Mouse (Mus musculus) embryonic facial prominence, embryonic 10.5 days (tissue): Measurements from ENCODE around the gene Eps8l3. TPM values are rescaled to one million over a fixed set of nuclear protein-coding genes. Genes with fewer than 3 reads are reported as not detected.

Source experiments
- DNase-seq: peaks from one replicate; pipeline ENCODE4 v3.0.0-alpha.2; 2017; ENCODE audit warnings: low spot score
- H3K27ac ChIP-seq: fragments of 300-500 bp; sonication (generic); replicated peaks from 2 replicates; pipeline ENCODE4 v1.5.1; 2016; ENCODE audit warnings: mild to moderate bottlenecking
- H3K27me3 ChIP-seq: fragments of 300-500 bp; sonication (generic); replicated peaks from 2 replicates; pipeline ENCODE4 v1.6.1; 2016; ENCODE audit warnings: low read depth, mild to moderate bottlenecking; ENCODE audit not compliant: poor library complexity, severe bottlenecking
- H3K36me3 ChIP-seq: fragments of 300-500 bp; sonication (generic); replicated peaks from 2 replicates; pipeline ENCODE4 v1.6.1; 2016; ENCODE audit warnings: mild to moderate bottlenecking, moderate library complexity
- H3K4me1 ChIP-seq: fragments of 300-500 bp; sonication (generic); 2 replicates; pipeline ENCODE4 v1.6.1; 2016
- H3K4me3 ChIP-seq: fragments of 300-500 bp; sonication (generic); 2 replicates; pipeline ENCODE4 v1.5.1; 2016; ENCODE audit warnings: mild to moderate bottlenecking, moderate library complexity
- H3K9me3 ChIP-seq: fragments of 300-500 bp; sonication (generic); 2 replicates; pipeline ENCODE4 v1.6.1; 2016; ENCODE audit warnings: mild to moderate bottlenecking
- WGBS: fragments of 180-500 bp; shearing (Covaris S2); methylation state at CpG from one replicate; pipeline ENCODE4 v1.1.7; 2016; 5-methylcytosine and 5-hydroxymethylcytosine counted together
- polyA plus RNA-seq: library from polyadenylated mRNA; unstranded; fragments of >200 nt; fragmentation: Nextera tagmentation; extraction: Ambion mirVana; gene quantifications from 2 replicates; pipeline ENCODE4 v1.2.1, GENCODE M21; 2016

The Eps8l3 gene
- polyA plus RNA-seq, 1 experiment from 2014 or later, result not detected

- Histone ChIP-seq H3K9me3 (no peaks in the 10 kb centered on the region), H3K27me3 (no peaks in the 10 kb centered on the region), H3K4me1 (peaks cover 22% of the 10 kb centered on the region), H3K27ac (no peak overlapping the region), H3K36me3 (no peaks in the 10 kb centered on the region), H3K4me3 (no peak overlapping the region)
- 81% methylated on average over 7 of the region's 7 CpGs for WGBS
- DNase-seq, result no peak
Observed at GRCm38 (mm10) chr3:107940524-107940923, 63.5 kb downstream of the Eps8l3 start.

GRCm38 (mm10) chr3:107941261-107941660 lies 64.2 kb downstream of the Eps8l3 start:
- no peak for DNase-seq
- WGBS, result 87% methylated on average over 4 of the region's 4 CpGs

More at GRCm38 (mm10) chr3:107941261-107941660, 64.2 kb downstream of the Eps8l3 start:
- no peak overlapping the region for H3K27ac ChIP-seq
- H3K36me3 ChIP-seq, result no peaks in the 10 kb centered on the region
- H3K4me1 ChIP-seq, result peaks cover 22% of the 10 kb centered on the region
- no peaks in the 10 kb centered on the region for H3K27me3 ChIP-seq
- H3K4me3 ChIP-seq, result no peak overlapping the region
- no peaks in the 10 kb centered on the region for H3K9me3 ChIP-seq

Other genes with a start within 250 kb of the Eps8l3 start
- not detected in 2 replicates for gene Gm10961, start 245.9 kb upstream of the Eps8l3 start, polyA plus RNA-seq
- 64.9 and 70.0 TPM in 2 replicates for gene Strip1, start 245.5 kb upstream of the Eps8l3 start, polyA plus RNA-seq
- 88.7 and 88.8 TPM in 2 replicates for gene Ahcyl1, start 180.7 kb upstream of the Eps8l3 start, polyA plus RNA-seq
- gene Csf1, start 116.8 kb upstream of the Eps8l3 start, polyA plus RNA-seq, result 3.8 and 4.4 TPM in 2 replicates
- gene Gstm5, start 18.6 kb downstream of the Eps8l3 start, polyA plus RNA-seq, result 208 and 219 TPM in 2 replicates
- 18.5 and 22.8 TPM in 2 replicates for gene Gstm7, start 54.6 kb downstream of the Eps8l3 start, polyA plus RNA-seq
- gene Gstm6, start 66.5 kb downstream of the Eps8l3 start, polyA plus RNA-seq, result 8.6 and 8.9 TPM in 2 replicates
- not detected in 2 replicates for gene Gstm3, start 92.1 kb downstream of the Eps8l3 start, polyA plus RNA-seq
- gene Gstm2, start 109.2 kb downstream of the Eps8l3 start, polyA plus RNA-seq, result 21.0 and 21.8 TPM in 2 replicates
- gene Gstm1, start 140.7 kb downstream of the Eps8l3 start, polyA plus RNA-seq, result 32.4 and 35.2 TPM in 2 replicates
- 12.9 and 13.2 TPM in 2 replicates for gene Gstm4, start 167.7 kb downstream of the Eps8l3 start, polyA plus RNA-seq
- 69.4 and 70.6 TPM in 2 replicates for gene Ampd2, start 209.4 kb downstream of the Eps8l3 start, polyA plus RNA-seq
- 0.90 and 1.3 TPM in 2 replicates for gene Gnat2, start 215.6 kb downstream of the Eps8l3 start, polyA plus RNA-seq